Mouse (Mus musculus) G1E (cell line): Measurements from ENCODE around the gene Zswim3.

Experiments used
- CTCF ChIP-seq: IDR thresholded peaks from 2 replicates; pipeline ENCODE4 v1.5.1; 2012; ENCODE audit warnings: low read depth, low read length, inconsistent platforms, mixed read lengths
- GATA1 ChIP-seq: IDR thresholded peaks from 2 replicates; pipeline ENCODE4 v1.6.1; 2012; ENCODE audit warnings: borderline replicate concordance, low read length, inconsistent platforms, mixed read lengths
- POLR2AphosphoS5 ChIP-seq: IDR thresholded peaks from 2 replicates; pipeline ENCODE4 v1.6.1; 2012; ENCODE audit warnings: low read depth, low read length, inconsistent platforms; ENCODE audit not compliant: insufficient replicate concordance
- TAL1 ChIP-seq: conservative IDR thresholded peaks from 2 replicates; pipeline ENCODE4 v1.6.1; 2012; ENCODE audit warnings: low read depth, low read length, inconsistent platforms, mixed read lengths

DNA sequence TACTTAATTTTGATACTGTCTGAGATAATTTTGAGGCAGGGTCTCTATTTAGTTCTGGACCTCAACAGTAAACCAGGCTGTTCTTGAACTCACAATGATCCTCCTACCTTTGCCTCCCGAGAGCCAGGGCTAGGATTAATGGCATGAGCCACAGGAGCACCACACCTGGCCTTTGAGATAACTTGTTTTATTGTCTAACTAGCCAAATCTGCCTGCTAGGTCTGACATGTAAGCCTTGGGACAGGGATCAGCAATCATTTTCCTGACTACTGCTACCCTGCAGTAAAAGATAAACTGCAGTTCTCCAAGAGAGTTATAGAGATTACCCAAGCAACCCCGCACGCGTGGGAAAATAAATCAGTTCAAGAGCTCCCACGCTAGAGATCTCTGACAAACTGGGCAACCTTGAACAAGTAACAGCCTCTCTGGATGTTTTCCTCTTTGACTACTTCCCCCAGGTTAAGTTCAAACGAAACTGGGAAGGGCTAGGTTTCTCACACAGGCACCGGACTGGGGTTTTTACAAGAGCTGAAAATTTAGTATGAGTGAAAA, 20.0 kb upstream of the Zswim3 start:
- TF ChIP-seq CTCF (no peak), TAL1 (peak; percentile 41), GATA1 (no peak), POLR2AphosphoS5 (no peak)
